Mouse (Mus musculus) small intestine, adult 2 months (tissue): ENCODE data around the gene Mark4. TPM values are rescaled to one million over a fixed set of nuclear protein-coding genes. Genes with fewer than 3 reads are reported as not detected.

Experiments
- H3K27ac ChIP-seq: fragments of 200-500 bp; 2 replicates; pipeline ENCODE4 v1.5.1; 2012; ENCODE audit warnings: low read depth, low read length, control low read depth, inconsistent platforms; ENCODE audit not compliant: insufficient read depth
- H3K27me3 ChIP-seq: fragments of 200-500 bp; 2 replicates; pipeline ENCODE4 v1.6.1; 2012; ENCODE audit warnings: mild to moderate bottlenecking, moderate library complexity, low read length, inconsistent platforms; ENCODE audit not compliant: control insufficient read depth, insufficient read depth
- H3K36me3 ChIP-seq: fragments of 200-500 bp; 2 replicates; pipeline ENCODE4 v1.6.1; 2012; ENCODE audit warnings: mild to moderate bottlenecking, low read length, control low read depth, inconsistent platforms; ENCODE audit not compliant: control insufficient read depth, insufficient read depth
- H3K4me1 ChIP-seq: fragments of 200-500 bp; 2 replicates; pipeline ENCODE4 v1.6.1; 2012; ENCODE audit warnings: low read length, inconsistent platforms, mixed read lengths; ENCODE audit not compliant: control insufficient read depth, insufficient read depth, insufficient read length
- H3K4me3 ChIP-seq: fragments of 200-500 bp; 2 replicates; pipeline ENCODE4 v1.5.1; 2012; ENCODE audit warnings: low read depth, mild to moderate bottlenecking, control low read depth, inconsistent platforms, low read length, moderate library complexity
- CTCF ChIP-seq: fragments of 200-500 bp; IDR thresholded peaks from 2 replicates; pipeline ENCODE4 v1.5.1; 2012; ENCODE audit warnings: low read depth, mild to moderate bottlenecking, control low read depth, inconsistent platforms, low read length, moderate library complexity, mixed read lengths; ENCODE audit not compliant: insufficient replicate concordance, insufficient read length; ENCODE audit errors: extremely low read depth
- POLR2A ChIP-seq: fragments of 200-500 bp; IDR thresholded peaks from 2 replicates; pipeline ENCODE4 v1.6.1; 2012; ENCODE audit warnings: low read depth, mild to moderate bottlenecking, control low read depth, inconsistent platforms, low read length, moderate library complexity
- WGBS: fragments of 180-500 bp; shearing (Covaris S2); methylation state at CpG from one replicate; pipeline ENCODE4 v1.1.7; 2018; 5-methylcytosine and 5-hydroxymethylcytosine counted together
- polyA plus RNA-seq: library from polyadenylated mRNA; depleted of rRNA; stranded (reverse); fragments of >200 nt; gene quantifications from 2 replicates; pipeline ENCODE4 v1.2.3, GENCODE M21; 2012

Mark4 gene
- polyA plus RNA-seq, 1 experiment, result 27.4 TPM

- peaks cover 45% of the 10 kb centered on the region for H3K36me3 ChIP-seq
- 96% methylated on average over 6 of the region's 6 CpGs for WGBS
These were observed 31.7 kb downstream of the Mark4 start for GRCm38 (mm10) chr7:19426888-19427287.

GRCm38 (mm10) chr7:19426349-19426748 lies 32.3 kb downstream of the Mark4 start:
- H3K36me3 ChIP-seq, result peaks cover 39% of the 10 kb centered on the region
- peaks cover 3% of the 10 kb centered on the region; the same call in 1 of the 2 replicates for H3K4me1 ChIP-seq
- 88% methylated on average over 6 of the region's 6 CpGs for WGBS

More at GRCm38 (mm10) chr7:19426888-19427287, 31.7 kb downstream of the Mark4 start:
- H3K4me3 ChIP-seq, result no peak overlapping the region
- no peak overlapping the region for H3K27ac ChIP-seq
- no peaks in the 10 kb centered on the region for H3K4me1 ChIP-seq
- no peak for TF ChIP-seq CTCF
- H3K27me3 ChIP-seq, result no peaks in the 10 kb centered on the region

GRCm38 (mm10) chr7:19424051-19424450 lies 34.6 kb downstream of the Mark4 start:
- 30% methylated on average over 4 of the region's 4 CpGs for WGBS
- Histone ChIP-seq H3K27ac (no peak overlapping the region), H3K4me3 (no peak overlapping the region), H3K36me3 (peaks cover 29% of the 10 kb centered on the region), H3K27me3 (0 out of 2 replicates have a peak, but pooled peaks cover 3% of the 10 kb centered on the region), H3K4me1 (peaks cover 9% of the 10 kb centered on the region)
- TF ChIP-seq POLR2A (no peak), CTCF (no peak)

More at GRCm38 (mm10) chr7:19426349-19426748, 32.3 kb downstream of the Mark4 start:
- H3K27me3 ChIP-seq, result no peaks in the 10 kb centered on the region
- H3K27ac ChIP-seq, result no peak overlapping the region
- TF ChIP-seq POLR2A, result no peak
- no peak for TF ChIP-seq CTCF
- H3K4me3 ChIP-seq, result no peak overlapping the region

GRCm38 (mm10) chr7:19423083-19423482 lies 35.5 kb downstream of the Mark4 start:
- Histone ChIP-seq H3K4me1 (peaks cover 9% of the 10 kb centered on the region), H3K36me3 (peaks cover 23% of the 10 kb centered on the region), H3K4me3 (no peak overlapping the region), H3K27me3 (0 out of 2 replicates have a peak, but pooled peaks cover 3% of the 10 kb centered on the region), H3K27ac (no peak overlapping the region)
- 86% methylated on average over 3 of the region's 3 CpGs for WGBS
- TF ChIP-seq CTCF (no peak), POLR2A (no peak)

- Histone ChIP-seq H3K36me3 (peaks cover 6% of the 10 kb centered on the region), H3K4me1 (peaks cover 9% of the 10 kb centered on the region), H3K27me3 (peaks cover 8% of the 10 kb centered on the region), H3K27ac (no peak overlapping the region), H3K4me3 (peak overlapping the region; percentile 66)
- TF ChIP-seq POLR2A, result no peak
- no peak for TF ChIP-seq CTCF
- WGBS, result 8% methylated on average over 43 of the region's 43 CpGs
These were observed 37.6 kb downstream of the Mark4 start for GRCm38 (mm10) chr7:19420821-19421636.

GRCm38 (mm10) chr7:19420121-19420520 lies 38.5 kb downstream of the Mark4 start:
- TF ChIP-seq CTCF (no peak), POLR2A (no peak)
- no peaks in the 10 kb centered on the region; the same call in 1 of the 2 replicates for H3K36me3 ChIP-seq
- H3K4me3 ChIP-seq, result 0 out of 2 replicates have a peak overlapping the region, but pooled peaks have one; percentile 9
- peaks cover 9% of the 10 kb centered on the region for H3K4me1 ChIP-seq
- H3K27me3 ChIP-seq, result peaks cover 8% of the 10 kb centered on the region
- H3K27ac ChIP-seq, result no peak overlapping the region
- 5% methylated on average over 28 of the region's 28 CpGs for WGBS

- 65% methylated on average over 15 of the region's 15 CpGs for WGBS
These were observed 42.0 kb downstream of the Mark4 start for GRCm38 (mm10) chr7:19416590-19416989.

More at GRCm38 (mm10) chr7:19416590-19416989, 42.0 kb downstream of the Mark4 start:
- no peak overlapping the region for H3K27ac ChIP-seq
- H3K27me3 ChIP-seq, result peaks cover 8% of the 10 kb centered on the region
- H3K4me1 ChIP-seq, result peaks cover 8% of the 10 kb centered on the region
- H3K4me3 ChIP-seq, result no peak overlapping the region
- TF ChIP-seq CTCF (no peak), POLR2A (no peak)
- no peaks in the 10 kb centered on the region for H3K36me3 ChIP-seq
